ENCODE assay signal across 8 mouse cellular contexts in the genomic region with DNA sequence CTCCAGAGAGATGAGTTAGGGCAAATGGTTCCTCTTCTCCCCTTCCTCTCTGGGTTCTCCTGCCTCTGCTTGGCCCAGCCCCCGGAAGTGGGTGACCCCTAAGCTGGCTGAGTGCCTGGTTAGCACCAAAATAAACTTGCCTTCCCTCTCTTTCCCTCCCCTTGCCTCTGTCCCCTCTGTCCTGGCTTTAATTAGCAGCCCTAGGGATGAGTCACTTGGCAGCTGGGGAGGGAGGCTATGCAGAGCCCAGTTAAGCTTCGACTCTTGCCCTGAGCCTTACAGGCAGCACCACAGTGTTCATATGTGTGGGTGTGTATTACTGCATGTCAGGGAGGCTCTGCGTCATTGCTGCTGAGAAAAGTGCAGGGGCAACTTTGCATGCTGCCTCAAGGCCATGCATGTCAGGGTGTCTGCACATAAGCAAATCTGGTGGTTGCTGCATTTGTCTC. TPM values are rescaled to one million over a fixed set of nuclear protein-coding genes. Genes with fewer than 3 reads are reported as not detected.
DNase-seq lines count a peak whose midpoint lies in the region; ATAC-seq and TF ChIP-seq lines count a peak whose summit lies in the region.

No protein-coding gene starts in this region.

- no peak overlapping the region for H3K4me3 ChIP-seq in forebrain, postnatal 0 days (ENCODE audit: low read depth, low read length)
- no peak overlapping the region for H3K4me3 ChIP-seq in forebrain, embryonic 16.5 days (replicated peaks; ENCODE audit: low read length)
- no peak overlapping the region for H3K4me3 ChIP-seq in kidney, postnatal 0 days (replicated peaks; ENCODE audit: low read depth, low read length)

- H3K4me1 ChIP-seq in forebrain, postnatal 0 days (ENCODE audit: insufficient read depth): no peaks in the 10 kb centered on the region
- H3K4me1 ChIP-seq in forebrain, embryonic 16.5 days (replicated peaks; ENCODE audit: control insufficient read depth, insufficient read depth, low read length): peaks cover 7% of the 10 kb centered on the region; the same call in 1 of the 2 replicates
- H3K4me1 ChIP-seq in kidney, postnatal 0 days (replicated peaks; ENCODE audit: insufficient read depth, low read length): no peaks in the 10 kb centered on the region

- no peak overlapping the region for H3K27ac ChIP-seq in forebrain, postnatal 0 days (ENCODE audit: low read depth, low read length)
- H3K27ac ChIP-seq in forebrain, embryonic 16.5 days (ENCODE audit: low read length): no peak overlapping the region
- no peak overlapping the region for H3K27ac ChIP-seq in kidney, postnatal 0 days

- H3K4me2 ChIP-seq in forebrain, postnatal 0 days (ENCODE audit: low read depth): no peak overlapping the region
- no peak overlapping the region for H3K4me2 ChIP-seq in forebrain, embryonic 16.5 days (ENCODE audit: low read length)
- H3K4me2 ChIP-seq in kidney, postnatal 0 days (ENCODE audit: low read length): no peak overlapping the region

- DNase-seq in forebrain, postnatal 0 days: no peak
- peak; percentile 87 for DNase-seq in 3T3-L1 (ENCODE audit: low read depth, low spot score)
- DNase-seq in cerebellum, adult 18-20 months: peak; percentile 47 to 64
- DNase-seq in heart, adult 11 months: peak; percentile 98
- DNase-seq in kidney, postnatal 0 days (ENCODE audit: low spot score): peak; percentile 45
- peak; percentile 57 to 69 for DNase-seq in lung, postnatal 4 days
- no peak for DNase-seq in thymus, postnatal 0 days (ENCODE audit: low spot score)

- WGBS in forebrain, postnatal 0 days: 57% methylated on average over 3 of the region's 3 CpGs
- WGBS in forebrain, embryonic 16.5 days: 48% methylated on average over 3 of the region's 3 CpGs
- WGBS in kidney, postnatal 0 days: 32% methylated on average over 3 of the region's 3 CpGs

- peak; percentile 32 for ATAC-seq in forebrain, postnatal 0 days
- no peak for ATAC-seq in forebrain, embryonic 16.5 days
- no peak; the same call in 1 of the 2 replicates for ATAC-seq in kidney, postnatal 0 days (replicated peaks; ENCODE audit: low FRiP score, low read depth)

- no peak for TF ChIP-seq CTCF in forebrain, postnatal 0 days (IDR thresholded peaks at IDR 0.05; ENCODE audit: low read depth)
- no peak for TF ChIP-seq CTCF in kidney, postnatal 0 days (IDR thresholded peaks at IDR 0.05; ENCODE audit: low read depth)

- peaks cover 4% of the 10 kb centered on the region; the same call in 1 of the 2 replicates for H3K27me3 ChIP-seq in forebrain, postnatal 0 days (ENCODE audit: insufficient read depth, low read length)
- peaks cover 30% of the 10 kb centered on the region; the same call in 1 of the 2 replicates for H3K27me3 ChIP-seq in forebrain, embryonic 16.5 days (replicated peaks; ENCODE audit: control insufficient read depth, insufficient read depth, low read length)
- no peaks in the 10 kb centered on the region for H3K27me3 ChIP-seq in kidney, postnatal 0 days (ENCODE audit: insufficient read depth, low read length)

- H3K36me3 ChIP-seq in forebrain, postnatal 0 days (ENCODE audit: insufficient read depth): no peaks in the 10 kb centered on the region
- H3K36me3 ChIP-seq in forebrain, embryonic 16.5 days (ENCODE audit: control insufficient read depth, insufficient read depth): no peaks in the 10 kb centered on the region
- no peaks in the 10 kb centered on the region for H3K36me3 ChIP-seq in kidney, postnatal 0 days (ENCODE audit: insufficient read depth, low read length)

- no peaks in the 10 kb centered on the region for H3K9me3 ChIP-seq in forebrain, postnatal 0 days (ENCODE audit: low read length)
- no peaks in the 10 kb centered on the region for H3K9me3 ChIP-seq in forebrain, embryonic 16.5 days (ENCODE audit: control insufficient read depth, low read length)
- H3K9me3 ChIP-seq in kidney, postnatal 0 days (replicated peaks; ENCODE audit: low read length): no peaks in the 10 kb centered on the region

- no peak overlapping the region for H3K9ac ChIP-seq in forebrain, postnatal 0 days
- H3K9ac ChIP-seq in forebrain, embryonic 16.5 days (replicated peaks; ENCODE audit: low read depth, low read length): no peak overlapping the region
- no peak overlapping the region for H3K9ac ChIP-seq in kidney, postnatal 0 days (ENCODE audit: low read depth, low read length)

RNA-seq across cellular contexts. Expression of gene Iqsec2, which starts 28.4 kb away (rescaled TPM):
- 15.9 and 23.2 TPM in 2 replicates for total RNA-seq in forebrain, postnatal 0 days (2014; rRNA removed)
- 6.8 and 7.5 TPM in 2 replicates for polyA plus RNA-seq in forebrain, postnatal 0 days (2015; fragmentation: Nextera tagmentation; extraction: Ambion mirVana)
- 4.1 and 5.8 TPM in 2 replicates for polyA plus RNA-seq in forebrain, embryonic 16.5 days (2015; fragmentation: Nextera tagmentation; extraction: Ambion mirVana)
- polyA plus RNA-seq in kidney, postnatal 0 days (2015; fragmentation: Nextera tagmentation; extraction: Ambion mirVana): 10.3 and 11.0 TPM in 2 replicates
- polyA plus RNA-seq in thymus, postnatal 0 days (2015; fragmentation: Nextera tagmentation; extraction: Ambion mirVana): 0.88 and 0.89 TPM in 2 replicates

Comparison
In these comparisons a context has a peak if more than half of its experiments do, and no peak if none do; other contexts are left out.
1. DNase-seq: peak in 3T3-L1 (single experiment), cerebellum, adult 18-20 months (2 of 2), heart, adult 11 months (single experiment), kidney, postnatal 0 days (single experiment) and lung, postnatal 4 days (2 of 2); none in forebrain, postnatal 0 days (single experiment) and thymus, postnatal 0 days (single experiment).